Mouse (Mus musculus) C2C12 (cell line): ENCODE results near the gene Dctpp1.

Experiments
- CTCF ChIP-seq: IDR thresholded peaks from one replicate; pipeline ENCODE4 v1.5.1; 2011; ENCODE audit not compliant: control insufficient read depth, insufficient read depth, insufficient read length
- FOSL1 ChIP-seq: IDR thresholded peaks from one replicate; pipeline ENCODE4 v1.8.0; 2011; ENCODE audit warnings: mild to moderate bottlenecking, low read length; ENCODE audit not compliant: poor library complexity, insufficient read depth, severe bottlenecking
- MAX ChIP-seq: IDR thresholded peaks from one replicate; pipeline ENCODE4 v1.6.1; 2011; ENCODE audit warnings: mild to moderate bottlenecking, control low read depth
- MYOG ChIP-seq: IDR thresholded peaks from one replicate; pipeline ENCODE4 v1.6.1; 2011; ENCODE audit not compliant: control insufficient read depth, insufficient read length; ENCODE audit errors: extremely low read depth
- USF1 ChIP-seq: IDR thresholded peaks from one replicate; pipeline ENCODE4 v1.6.1; 2011; ENCODE audit warnings: low read depth, mild to moderate bottlenecking, control low read depth, moderate library complexity

DNA sequence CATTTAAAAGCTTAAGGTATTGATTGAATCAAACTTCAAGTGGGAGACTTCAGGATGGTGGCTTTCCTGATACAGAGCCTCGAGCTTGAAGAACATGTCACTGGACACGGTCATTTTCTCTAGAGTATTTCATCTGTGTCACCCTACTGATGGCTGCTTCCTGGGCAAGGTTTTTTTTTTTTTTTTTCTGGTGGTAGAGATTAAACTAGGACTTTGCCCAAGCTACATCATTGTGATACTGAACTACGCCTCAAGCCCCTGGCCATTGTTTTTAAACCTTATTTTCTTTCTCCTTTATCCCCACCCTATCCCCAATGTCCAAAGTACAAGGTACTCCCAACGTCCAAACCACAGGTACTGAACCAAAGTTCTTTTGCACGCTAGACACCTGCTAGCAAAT lies 10.2 kb upstream of the Dctpp1 start:
- no peak for TF ChIP-seq USF1
- TF ChIP-seq MAX, result no peak
- TF ChIP-seq CTCF, result no peak
- TF ChIP-seq MYOG, result no peak
- TF ChIP-seq FOSL1, result no peak
